Mouse (Mus musculus) hindbrain, embryonic 14.5 days (tissue): ENCODE measurements at regions not wholly inside any gene's neighbourhood (a gene's known extent, or its start where the extent isn't known, plus 50 kb on each side); places are given as distances from the start of the nearest gene placed in this dataset.

Source experiments
- ATAC-seq: fragments of 200-750 bp; cut with Nextera tagmentation; 2 replicates; pipeline ENCODE4 v1.8.0; 2017; ENCODE audit warnings: moderate number of reproducible peaks, mild to moderate bottlenecking, moderate TSS enrichment, moderate library complexity; ENCODE audit not compliant: low FRiP score
- DNase-seq: peaks from one replicate; pipeline ENCODE4 v3.0.0-alpha.2; 2015; ENCODE audit warnings: low spot score
- H3K27ac ChIP-seq: fragments of 300-500 bp; sonication (generic); 2 replicates; pipeline ENCODE4 v1.5.1; 2014; ENCODE audit warnings: mild to moderate bottlenecking, moderate library complexity
- H3K27me3 ChIP-seq: fragments of 300-500 bp; sonication (generic); 2 replicates; pipeline ENCODE4 v1.6.1; 2014; ENCODE audit warnings: mild to moderate bottlenecking, low read length, mixed read lengths; ENCODE audit not compliant: control insufficient read depth, insufficient read depth
- H3K36me3 ChIP-seq: fragments of 300-500 bp; sonication (generic); replicated peaks from 2 replicates; pipeline ENCODE4 v1.6.1; 2014; ENCODE audit not compliant: control insufficient read depth, insufficient read depth
- H3K4me1 ChIP-seq: fragments of 300-500 bp; sonication (generic); replicated peaks from 2 replicates; pipeline ENCODE4 v1.6.1; 2014; ENCODE audit warnings: antibody characterized with exemption, low read length, mixed read lengths; ENCODE audit not compliant: control insufficient read depth, insufficient read depth
- H3K4me2 ChIP-seq: fragments of 300-500 bp; sonication (generic); replicated peaks from 2 replicates; pipeline ENCODE4 v1.6.1; 2014; ENCODE audit warnings: mild to moderate bottlenecking, moderate library complexity
- H3K4me3 ChIP-seq: fragments of 300-500 bp; sonication (generic); replicated peaks from 2 replicates; pipeline ENCODE4 v1.5.1; 2014; ENCODE audit warnings: mild to moderate bottlenecking, low read length
- H3K9ac ChIP-seq: fragments of 300-500 bp; sonication (generic); 2 replicates; pipeline ENCODE4 v1.6.1; 2014
- H3K9me3 ChIP-seq: fragments of 300-500 bp; sonication (generic); 2 replicates; pipeline ENCODE4 v1.6.1; 2016; ENCODE audit warnings: low read length; ENCODE audit not compliant: control insufficient read depth
- WGBS: fragments of 180-500 bp; shearing (Covaris S2); extraction: QIAGEN DNeasy Blood & Tissue Kit; methylation state at CpG from one replicate; pipeline ENCODE4 v1.1.7; 2014; 5-methylcytosine and 5-hydroxymethylcytosine counted together

DNA sequence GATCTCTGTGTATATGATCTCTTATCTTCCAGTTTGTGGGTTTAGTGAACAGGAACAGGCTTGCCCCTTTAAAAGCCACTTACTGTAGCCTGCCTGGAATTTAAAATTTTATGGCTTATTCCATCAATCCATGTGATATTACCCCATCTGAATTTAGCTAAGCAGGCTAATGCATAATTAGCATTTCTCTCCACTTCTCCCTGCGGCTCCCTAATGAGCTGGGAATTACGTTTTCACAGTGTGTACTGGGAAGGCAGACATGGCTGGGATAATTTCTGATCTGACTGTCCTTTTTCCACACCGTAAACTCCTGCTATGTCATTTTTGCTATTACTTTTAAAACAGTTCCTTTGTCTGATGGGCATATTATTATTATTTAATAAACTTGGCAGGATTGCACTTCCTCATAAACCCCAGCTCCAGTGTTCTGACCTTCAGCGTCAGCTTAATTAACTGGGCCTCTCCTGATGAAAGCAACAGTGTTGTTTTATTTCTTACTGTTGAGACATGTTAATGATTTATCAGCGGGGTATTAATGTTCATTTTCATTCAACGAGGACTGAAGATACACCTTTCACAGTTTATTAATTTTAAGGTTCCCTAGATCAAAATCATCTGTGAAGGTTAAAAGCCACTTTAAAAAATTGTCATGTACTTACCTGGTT lies 185.4 kb upstream of the Lcorl start:
- WGBS: 43% methylated on average over 6 of the region's 6 CpGs
- Histone ChIP-seq H3K27me3 (no peaks in the 10 kb centered on the region), H3K9ac (no peak overlapping the region), H3K27ac (0 out of 2 replicates have a peak overlapping the region, but pooled peaks have one; percentile 29), H3K4me3 (no peak overlapping the region), H3K4me1 (peaks cover 8% of the 10 kb centered on the region; the same call in 1 of the 2 replicates), H3K4me2 (no peak overlapping the region), H3K36me3 (no peaks in the 10 kb centered on the region), H3K9me3 (no peaks in the 10 kb centered on the region)
- DNase-seq (peak; percentile 57), ATAC-seq (peak; percentile 86)

DNA sequence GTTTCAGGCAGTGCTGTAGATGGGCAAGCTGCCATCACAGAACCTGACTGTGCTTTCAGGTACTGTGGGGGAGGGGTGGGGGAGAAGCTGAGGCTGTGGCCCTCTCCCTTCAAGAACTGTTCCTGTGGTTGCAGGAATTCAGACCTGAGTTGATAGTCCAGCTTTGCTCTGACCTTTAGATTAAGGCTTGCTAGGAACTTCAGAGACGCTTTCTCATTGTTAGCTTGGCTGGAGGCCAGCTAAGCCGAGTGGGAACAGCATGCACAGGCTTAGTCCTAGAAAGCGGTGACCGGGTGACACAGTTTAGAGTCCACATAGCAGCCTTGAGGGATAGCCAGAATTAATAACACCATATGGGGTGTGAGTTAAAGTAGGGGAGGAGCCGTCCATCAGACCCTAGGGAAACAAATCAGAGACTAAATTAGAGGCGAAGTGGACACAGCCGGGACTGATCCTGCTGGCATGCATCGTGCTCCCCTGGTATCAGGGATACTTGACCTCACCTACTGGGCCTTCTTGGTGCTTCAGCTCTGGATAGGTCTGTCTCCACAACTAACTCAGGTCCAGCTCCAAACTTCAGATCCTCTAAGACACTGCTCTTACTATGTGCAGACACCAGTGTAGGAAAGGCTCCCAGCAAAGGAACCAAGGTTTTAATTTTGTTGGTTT lies 175.7 kb upstream of the Lcorl start:
- ATAC-seq (peak; percentile 60; the same call in 1 of the 2 replicates), DNase-seq (peak; percentile 54)
- H3K36me3 ChIP-seq: no peaks in the 10 kb centered on the region
- no peaks in the 10 kb centered on the region for H3K27me3 ChIP-seq
- no peaks in the 10 kb centered on the region for H3K9me3 ChIP-seq
- H3K27ac ChIP-seq: no peak overlapping the region
- no peak overlapping the region for H3K4me2 ChIP-seq
- H3K4me3 ChIP-seq: no peak overlapping the region
- WGBS: 51% methylated on average over 8 of the region's 8 CpGs
- no peak overlapping the region for H3K9ac ChIP-seq
- 0 out of 2 replicates have a peak, but pooled peaks cover 6% of the 10 kb centered on the region for H3K4me1 ChIP-seq

DNA sequence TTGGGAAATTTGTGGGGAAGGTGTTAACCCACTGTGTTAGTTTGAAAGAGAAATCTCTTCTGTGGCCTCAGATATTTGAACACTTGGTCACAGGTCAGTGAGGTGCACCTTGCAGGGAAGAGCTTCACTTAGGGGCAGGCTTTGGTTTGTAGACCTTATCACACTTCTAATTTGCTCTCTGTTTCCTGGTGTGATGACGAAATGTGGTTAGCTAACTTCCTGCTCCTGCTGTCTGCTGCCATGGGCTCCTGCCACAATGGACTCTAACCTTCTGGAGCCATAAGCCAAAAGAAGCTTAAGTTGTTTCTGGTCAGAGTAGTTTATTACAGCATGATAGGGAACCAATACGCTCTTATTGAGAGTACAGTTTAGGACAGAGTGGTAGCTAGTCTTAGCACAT lies 174.8 kb upstream of the Lcorl start:
- H3K27me3 ChIP-seq: no peaks in the 10 kb centered on the region

DNA sequence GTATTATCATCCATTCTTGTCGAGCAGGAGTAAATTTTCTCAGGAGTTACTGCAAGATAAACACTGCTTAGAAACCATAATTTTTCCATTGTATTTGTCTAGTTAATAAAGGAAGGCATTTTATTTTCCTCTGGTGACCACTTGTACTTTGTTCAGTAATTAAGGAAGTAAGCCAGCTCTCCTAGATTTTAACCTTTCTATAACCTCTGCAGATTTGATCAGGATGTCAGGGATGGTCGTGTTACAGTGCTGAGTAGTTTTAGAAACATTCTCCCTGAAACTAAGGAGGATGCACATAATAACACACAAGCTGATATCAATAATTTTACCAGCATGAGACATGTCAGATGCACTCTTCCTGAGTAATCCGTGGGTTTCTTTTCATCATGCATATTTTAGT lies 166.7 kb upstream of the Lcorl start:
- Histone ChIP-seq H3K27ac (no peak overlapping the region), H3K27me3 (no peaks in the 10 kb centered on the region), H3K4me2 (no peak overlapping the region)

More for the DNA sequence above, 174.8 kb upstream of the Lcorl start:
- no peak for DNase-seq
- H3K9ac ChIP-seq: no peak overlapping the region
- no peak overlapping the region for H3K4me2 ChIP-seq
- no peaks in the 10 kb centered on the region for H3K36me3 ChIP-seq
- WGBS: 93% methylated on average over 2 of the region's 2 CpGs
- H3K4me3 ChIP-seq: no peak overlapping the region
- H3K9me3 ChIP-seq: no peaks in the 10 kb centered on the region
- no peak for ATAC-seq
- no peak overlapping the region for H3K27ac ChIP-seq
- H3K4me1 ChIP-seq: 0 out of 2 replicates have a peak, but pooled peaks cover 6% of the 10 kb centered on the region

DNA sequence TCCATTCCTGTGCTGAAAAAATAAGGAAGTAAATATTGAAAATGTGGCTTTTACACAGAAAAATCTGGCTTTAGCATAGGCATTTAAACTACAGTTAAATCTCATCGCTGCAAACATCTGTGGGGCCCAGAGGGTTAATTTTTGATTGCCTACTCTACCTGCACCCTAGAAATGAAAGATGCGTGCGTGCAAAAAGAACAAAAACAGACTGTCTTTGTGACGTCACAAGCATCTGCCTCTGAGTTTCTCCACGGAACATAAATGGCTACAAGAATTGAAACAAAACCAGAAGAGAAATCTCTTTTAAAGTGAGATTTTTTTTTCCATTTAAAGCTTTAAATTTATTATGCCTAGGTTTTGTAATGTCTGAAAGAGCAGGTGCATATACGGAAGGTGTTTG lies 166.0 kb upstream of the Lcorl start:
- Histone ChIP-seq H3K36me3 (no peaks in the 10 kb centered on the region), H3K4me1 (0 out of 2 replicates have a peak, but pooled peaks cover 6% of the 10 kb centered on the region), H3K27me3 (no peaks in the 10 kb centered on the region), H3K27ac (no peak overlapping the region), H3K9ac (no peak overlapping the region), H3K4me3 (no peak overlapping the region), H3K4me2 (0 out of 2 replicates have a peak overlapping the region, but pooled peaks have one; percentile 27), H3K9me3 (no peaks in the 10 kb centered on the region)
- 55% methylated on average over 6 of the region's 6 CpGs for WGBS
- DNase-seq: peak; percentile 42
- ATAC-seq: no peak

More for the DNA sequence above, 166.7 kb upstream of the Lcorl start:
- 0 out of 2 replicates have a peak, but pooled peaks cover 6% of the 10 kb centered on the region for H3K4me1 ChIP-seq
- no peak overlapping the region for H3K9ac ChIP-seq
- no peak overlapping the region for H3K4me3 ChIP-seq
- whole genome bisulfite sequencing: 57% methylated on average over 3 of the region's 3 CpGs
- H3K36me3 ChIP-seq: no peaks in the 10 kb centered on the region
- ATAC-seq (no peak), DNase-seq (no peak)
- no peaks in the 10 kb centered on the region for H3K9me3 ChIP-seq

DNA sequence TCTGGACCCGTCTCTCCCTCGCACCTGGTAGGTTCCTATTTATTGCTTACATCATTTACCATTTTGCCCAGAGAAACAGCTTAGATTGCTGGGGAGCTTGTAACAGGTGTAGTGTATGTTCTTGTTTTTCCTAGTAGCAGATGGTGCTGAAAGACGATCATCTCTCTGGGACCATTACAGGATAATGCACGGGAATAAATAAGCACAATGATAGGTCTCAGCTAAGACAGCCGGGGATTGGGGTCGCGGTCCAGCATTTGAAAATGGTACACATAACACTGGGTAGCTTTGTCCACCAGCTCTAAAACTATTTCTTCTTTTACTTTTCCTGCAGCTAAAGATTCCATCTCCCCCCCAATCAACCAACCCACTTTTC lies 164.6 kb upstream of the Lcorl start:
- Histone ChIP-seq H3K4me3 (no peak overlapping the region), H3K9me3 (no peaks in the 10 kb centered on the region), H3K9ac (no peak overlapping the region), H3K4me1 (0 out of 2 replicates have a peak, but pooled peaks cover 6% of the 10 kb centered on the region), H3K36me3 (no peaks in the 10 kb centered on the region), H3K4me2 (no peak overlapping the region), H3K27me3 (no peaks in the 10 kb centered on the region), H3K27ac (no peak overlapping the region)
- DNase-seq (no peak), ATAC-seq (no peak)
- WGBS: 66% methylated on average over 7 of the region's 7 CpGs

DNA sequence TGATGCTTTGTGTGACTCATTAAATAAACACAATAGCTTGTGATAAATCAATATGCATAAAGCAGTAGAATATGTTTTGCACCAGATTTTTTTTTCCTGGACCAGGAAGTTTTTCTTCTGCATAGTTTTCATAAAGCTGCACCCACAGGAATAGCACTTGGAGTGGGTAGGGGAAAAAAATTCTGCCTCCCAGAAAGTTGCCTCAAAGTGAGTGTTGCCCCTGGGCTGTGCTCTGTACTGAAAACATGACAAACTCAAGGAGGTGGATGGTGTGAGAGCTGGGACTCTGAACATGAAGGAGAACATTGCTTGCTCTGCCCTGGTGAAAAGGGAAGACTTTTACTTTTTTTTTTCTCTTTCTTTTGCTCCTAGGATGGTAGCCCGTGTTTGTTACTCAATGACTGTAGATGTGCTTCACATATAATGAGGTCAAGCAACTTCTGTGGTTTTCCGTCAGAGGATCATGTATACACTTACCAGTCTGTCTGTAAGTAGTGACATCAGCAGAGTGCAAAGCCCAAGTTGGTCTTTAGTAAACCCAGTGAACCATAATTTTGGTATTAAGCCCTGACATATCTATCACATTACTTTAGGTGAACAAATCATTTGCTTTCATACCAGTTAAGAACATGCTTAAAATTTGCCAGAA lies 164.1 kb upstream of the Lcorl start:
- no peak for ATAC-seq
- Histone ChIP-seq H3K27ac (no peak overlapping the region), H3K4me3 (no peak overlapping the region), H3K9me3 (no peaks in the 10 kb centered on the region), H3K4me2 (no peak overlapping the region), H3K4me1 (0 out of 2 replicates have a peak, but pooled peaks cover 6% of the 10 kb centered on the region), H3K36me3 (no peaks in the 10 kb centered on the region), H3K9ac (no peak overlapping the region), H3K27me3 (no peaks in the 10 kb centered on the region)
- WGBS: 86% methylated on average over 2 of the region's 2 CpGs
- DNase-seq: no peak

DNA sequence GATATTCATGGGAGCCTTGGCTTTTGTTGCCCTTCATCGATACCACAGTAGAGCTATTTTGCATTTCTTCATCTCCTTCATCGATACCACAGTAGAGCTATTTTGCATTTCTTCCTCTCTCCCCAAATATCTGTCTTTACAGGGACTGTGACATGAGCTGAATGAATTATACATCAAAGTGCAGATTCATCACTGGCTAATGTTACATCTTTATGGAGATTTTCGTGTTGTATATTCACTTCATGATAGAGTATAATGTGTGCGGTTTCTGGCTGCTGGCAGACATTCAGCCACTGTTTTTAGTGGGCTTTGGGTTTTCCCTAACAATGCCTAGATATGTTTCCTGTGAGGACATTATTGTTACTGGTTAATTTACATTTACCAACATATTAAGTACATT lies 162.8 kb upstream of the Lcorl start:
- no peak for DNase-seq
- Histone ChIP-seq H3K27ac (no peak overlapping the region), H3K36me3 (no peaks in the 10 kb centered on the region)

DNA sequence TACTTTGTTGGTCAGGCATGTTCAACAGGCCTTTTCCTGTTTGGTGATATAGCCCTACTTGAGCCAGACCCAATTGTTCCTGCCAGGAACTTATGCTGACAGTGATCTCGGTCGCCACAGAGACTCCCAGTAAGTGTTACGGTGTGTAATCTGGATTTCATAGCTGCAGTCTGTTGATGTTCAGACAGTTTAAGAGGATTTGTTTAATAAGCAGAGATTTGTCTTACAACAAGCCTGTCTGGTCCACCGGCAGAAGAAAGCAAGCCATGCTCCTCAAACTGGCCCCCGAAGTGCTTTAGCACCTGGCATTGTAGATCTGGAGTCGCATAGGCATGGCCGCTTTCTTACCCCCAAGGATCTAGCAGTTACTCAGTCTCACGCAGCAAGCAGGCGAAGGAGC lies 150.0 kb upstream of the Lcorl start:
- H3K4me3 ChIP-seq: no peak overlapping the region
- H3K27ac ChIP-seq: no peak overlapping the region
- no peaks in the 10 kb centered on the region for H3K4me1 ChIP-seq
- no peak for ATAC-seq
- H3K27me3 ChIP-seq: no peaks in the 10 kb centered on the region
- no peak for DNase-seq
- no peaks in the 10 kb centered on the region for H3K9me3 ChIP-seq
- 90% methylated on average over 9 of the region's 9 CpGs for WGBS
- H3K36me3 ChIP-seq: no peaks in the 10 kb centered on the region
- no peak overlapping the region for H3K4me2 ChIP-seq
- H3K9ac ChIP-seq: no peak overlapping the region

More for the DNA sequence above, 162.8 kb upstream of the Lcorl start:
- Histone ChIP-seq H3K27me3 (no peaks in the 10 kb centered on the region), H3K9ac (no peak overlapping the region), H3K4me3 (no peak overlapping the region), H3K4me2 (no peak overlapping the region), H3K4me1 (0 out of 2 replicates have a peak, but pooled peaks cover 6% of the 10 kb centered on the region), H3K9me3 (no peaks in the 10 kb centered on the region)
- no peak for ATAC-seq
- 78% methylated on average over 4 of the region's 4 CpGs for WGBS
